9 mouse cellular contexts compared by ENCODE assay signal in the genomic region with DNA sequence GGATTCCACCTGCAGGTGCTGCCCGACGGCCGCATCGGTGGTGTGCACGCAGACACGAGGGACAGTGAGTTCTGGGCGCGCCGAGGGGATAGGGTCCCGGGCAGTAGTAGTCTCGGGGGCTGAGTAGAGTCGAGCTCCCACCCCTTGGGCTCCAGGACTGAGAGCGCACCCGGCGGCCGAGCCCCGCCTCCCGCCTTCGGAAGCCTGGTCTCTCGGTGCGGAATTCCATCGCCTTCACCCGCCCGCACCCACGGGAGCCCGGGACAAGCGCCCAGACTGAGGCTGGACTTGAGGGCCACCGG. TPM values are rescaled to one million over a fixed set of nuclear protein-coding genes. Genes with fewer than 3 reads are reported as not detected.
DNase-seq lines count a peak whose midpoint lies in the region; ATAC-seq and TF ChIP-seq lines count a peak whose summit lies in the region.
"Had no signal": no experiment of that assay in that cellular context is flagged by ENCODE, and none has a peak within 500 bp of the region (broad histone marks: within the 10 kb centered on the region; RNA-seq: fewer than 3 reads in every experiment).

No protein-coding gene starts in this region.

- peaks cover 82% of the 10 kb centered on the region for H3K27me3 ChIP-seq in lung, embryonic 15.5 days
- peaks cover 94% of the 10 kb centered on the region for H3K27me3 ChIP-seq in limb, embryonic 10.5 days (ENCODE audit: low read depth, poor library complexity, severe bottlenecking)
- peaks cover 63% of the 10 kb centered on the region for H3K27me3 ChIP-seq in stomach, embryonic 15.5 days (replicated peaks)

- H3K4me3 ChIP-seq in lung, embryonic 15.5 days, result peak overlapping the region; percentile 20
- H3K4me3 ChIP-seq in lung, adult 2 months (replicated peaks; ENCODE audit: extremely low read depth, low read depth, low read length), result no peak overlapping the region
- peak overlapping the region; percentile 37 for H3K4me3 ChIP-seq in limb, embryonic 10.5 days
- H3K4me3 ChIP-seq in stomach, embryonic 15.5 days (replicated peaks), result peak overlapping the region; percentile 19; the same call in 1 of the 2 replicates
- H3K4me3 ChIP-seq: megakaryocyte, embryonic 14.5 days had no signal

- no peak overlapping the region for H3K9ac ChIP-seq in lung, embryonic 15.5 days
- no peak overlapping the region for H3K9ac ChIP-seq in stomach, embryonic 15.5 days

- H3K9me3 ChIP-seq in lung, embryonic 15.5 days, result no peaks in the 10 kb centered on the region
- no peaks in the 10 kb centered on the region for H3K9me3 ChIP-seq in limb, embryonic 10.5 days (replicated peaks)
- no peaks in the 10 kb centered on the region for H3K9me3 ChIP-seq in stomach, embryonic 15.5 days
- H3K9me3 ChIP-seq: megakaryocyte, embryonic 14.5 days had no signal

- no peak for TF ChIP-seq CTCF in lung, adult 2 months (IDR thresholded peaks at IDR 0.05; ENCODE audit: insufficient read depth, low read length)

- DNase-seq in adrenal gland, adult 2 months, result peak; percentile 4
- no peak for DNase-seq in adrenal gland, adult 18-20 months (ENCODE audit: low spot score in 2 of 2)
- no peak for DNase-seq in lung, adult 2 months
- DNase-seq in limb, embryonic 10.5 days (ENCODE audit: low spot score), result no peak
- DNase-seq in urinary bladder, postnatal 36 days (ENCODE audit: low spot score in 2 of 2), result no peak
- no peak for DNase-seq in right cerebral cortex, adult 2 months (ENCODE audit: low spot score in 2 of 2)

- TF ChIP-seq POLR2A in lung, adult 2 months (IDR thresholded peaks at IDR 0.05; ENCODE audit: borderline replicate concordance, extremely low read depth, low read depth, low read length), result no peak

- no peak overlapping the region for H3K27ac ChIP-seq in lung, embryonic 15.5 days
- H3K27ac ChIP-seq in limb, embryonic 10.5 days, result 0 out of 2 replicates have a peak overlapping the region, but pooled peaks have one; percentile 42
- no peak overlapping the region for H3K27ac ChIP-seq in stomach, embryonic 15.5 days

- peak overlapping the region; percentile 48 for H3K4me2 ChIP-seq in lung, embryonic 15.5 days
- H3K4me2 ChIP-seq in stomach, embryonic 15.5 days, result peak overlapping the region; percentile 30

- no peak for ATAC-seq in lung, embryonic 15.5 days (ENCODE audit: borderline replicate concordance, extremely low read depth, low FRiP score, low TSS enrichment)
- no peak; the same call in 1 of the 2 replicates for ATAC-seq in stomach, embryonic 15.5 days (ENCODE audit: insufficient read depth, low FRiP score, low read depth)

- no peaks in the 10 kb centered on the region for H3K36me3 ChIP-seq in lung, embryonic 15.5 days
- no peaks in the 10 kb centered on the region for H3K36me3 ChIP-seq in limb, embryonic 10.5 days
- H3K36me3 ChIP-seq in stomach, embryonic 15.5 days, result no peaks in the 10 kb centered on the region

- WGBS in lung, embryonic 15.5 days, result under 1% methylated on average over 28 of the region's 28 CpGs
- WGBS in lung, adult 2 months, result 1% methylated on average over 28 of the region's 28 CpGs
- WGBS in limb, embryonic 10.5 days, result under 1% methylated on average over 28 of the region's 28 CpGs
- under 1% methylated on average over 28 of the region's 28 CpGs for WGBS in stomach, embryonic 15.5 days

- peaks cover 12% of the 10 kb centered on the region for H3K4me1 ChIP-seq in lung, embryonic 15.5 days
- no peaks in the 10 kb centered on the region for H3K4me1 ChIP-seq in lung, adult 2 months (ENCODE audit: control insufficient read depth, insufficient read depth, low read length)
- peaks cover 14% of the 10 kb centered on the region for H3K4me1 ChIP-seq in limb, embryonic 10.5 days
- peaks cover 13% of the 10 kb centered on the region for H3K4me1 ChIP-seq in stomach, embryonic 15.5 days

RNA-seq across cellular contexts. Expression of gene Fgf4, which starts 14.6 kb away (rescaled TPM):
- not detected for total RNA-seq in adrenal gland, adult 2 months (2021)
- polyA plus RNA-seq in adrenal gland, adult 2 months (2012; rRNA removed), result not detected in 2 replicates
- not detected for total RNA-seq in adrenal gland, adult 18-20 months (2021)
- not detected in 2 replicates for polyA plus RNA-seq in lung, embryonic 15.5 days (2015; fragmentation: Nextera tagmentation; extraction: Ambion mirVana)
- polyA plus RNA-seq in lung, adult 2 months (2012; rRNA removed), result not detected in 2 replicates
- polyA plus RNA-seq in limb, embryonic 10.5 days (2016; fragmentation: Nextera tagmentation; extraction: Ambion mirVana), result 1.5 and 3.2 TPM in 2 replicates
- polyA plus RNA-seq in stomach, embryonic 15.5 days (2015; fragmentation: Nextera tagmentation; extraction: Ambion mirVana), result not detected in 2 replicates

RNA-seq across cellular contexts. Expression of gene Fgf3, which starts 23.8 kb away (rescaled TPM):
- total RNA-seq in adrenal gland, adult 2 months (2021), result under 1 TPM; 0.81 to 0.93 TPM
- 3.5 and 4.9 TPM in 2 replicates for polyA plus RNA-seq in adrenal gland, adult 2 months (2012; rRNA removed)
- total RNA-seq in adrenal gland, adult 18-20 months (2021), result under 1 TPM; 0.50 to 0.80 TPM
- not detected in 2 replicates for polyA plus RNA-seq in lung, embryonic 15.5 days (2015; fragmentation: Nextera tagmentation; extraction: Ambion mirVana)
- polyA plus RNA-seq in lung, adult 2 months (2012; rRNA removed), result not detected in 2 replicates
- polyA plus RNA-seq in limb, embryonic 10.5 days (2016; fragmentation: Nextera tagmentation; extraction: Ambion mirVana), result 0.41 and 0.46 TPM in 2 replicates
- not detected in 2 replicates for polyA plus RNA-seq in stomach, embryonic 15.5 days (2015; fragmentation: Nextera tagmentation; extraction: Ambion mirVana)

RNA-seq across cellular contexts. Expression of gene Fgf15, which starts 34.6 kb away (rescaled TPM):
- total RNA-seq in adrenal gland, adult 2 months (2021), result under 1 TPM in 1 of 2 experiments, not detected in 1; 0.14 TPM
- 0.07 TPM in 1 of 2 replicates, not detected in the other for polyA plus RNA-seq in adrenal gland, adult 2 months (2012; rRNA removed)
- under 1 TPM in 1 of 2 experiments, not detected in 1; 0.36 TPM for total RNA-seq in adrenal gland, adult 18-20 months (2021)
- polyA plus RNA-seq in lung, embryonic 15.5 days (2015; fragmentation: Nextera tagmentation; extraction: Ambion mirVana), result not detected in 2 replicates
- not detected in 2 replicates for polyA plus RNA-seq in lung, adult 2 months (2012; rRNA removed)
- 0.35 and 0.70 TPM in 2 replicates for polyA plus RNA-seq in limb, embryonic 10.5 days (2016; fragmentation: Nextera tagmentation; extraction: Ambion mirVana)
- 0.09 and 0.21 TPM in 2 replicates for polyA plus RNA-seq in stomach, embryonic 15.5 days (2015; fragmentation: Nextera tagmentation; extraction: Ambion mirVana)

RNA-seq across cellular contexts. Expression of gene LTO1, which starts 53.2 kb away (rescaled TPM):
- total RNA-seq in adrenal gland, adult 2 months (2021), result 10 to 100 TPM; 20.5 to 27.0 TPM
- polyA plus RNA-seq in adrenal gland, adult 2 months (2012; rRNA removed), result 7.8 and 9.5 TPM in 2 replicates
- total RNA-seq in adrenal gland, adult 18-20 months (2021), result 10 to 100 TPM; 24.2 to 27.4 TPM
- polyA plus RNA-seq in lung, embryonic 15.5 days (2015; fragmentation: Nextera tagmentation; extraction: Ambion mirVana), result 25.8 and 27.9 TPM in 2 replicates
- 13.5 and 17.7 TPM in 2 replicates for polyA plus RNA-seq in lung, adult 2 months (2012; rRNA removed)
- 23.4 and 27.2 TPM in 2 replicates for polyA plus RNA-seq in limb, embryonic 10.5 days (2016; fragmentation: Nextera tagmentation; extraction: Ambion mirVana)
- 24.2 and 24.6 TPM in 2 replicates for polyA plus RNA-seq in stomach, embryonic 15.5 days (2015; fragmentation: Nextera tagmentation; extraction: Ambion mirVana)
